ENCODE assay signal across 8 mouse cellular contexts in genomic region chr11:88551034-88551433, GRCm38 (mm10).
DNase-seq lines count a peak whose midpoint lies in the region; ATAC-seq and TF ChIP-seq lines count a peak whose summit lies in the region.

No protein-coding gene starts in this region.

- H3K4me2 ChIP-seq in hindbrain, embryonic 14.5 days (replicated peaks), result no peak overlapping the region
- no peak overlapping the region for H3K4me2 ChIP-seq in limb, embryonic 11.5 days (ENCODE audit: low read depth, severe bottlenecking)
- no peak overlapping the region for H3K4me2 ChIP-seq in midbrain, embryonic 15.5 days
- no peak overlapping the region for H3K4me2 ChIP-seq in stomach, embryonic 16.5 days (ENCODE audit: low read depth, low read length)

- H3K79me2 ChIP-seq in C2C12 (ENCODE audit: control insufficient read depth, insufficient read depth), result peaks cover 34% of the 10 kb centered on the region

- no peak overlapping the region for H3K4me3 ChIP-seq in C2C12 (ENCODE audit: insufficient read depth, poor library complexity, severe bottlenecking)
- H3K4me3 ChIP-seq in hindbrain, embryonic 14.5 days (replicated peaks; ENCODE audit: low read length), result no peak overlapping the region
- H3K4me3 ChIP-seq in limb, embryonic 11.5 days (ENCODE audit: low read depth, low read length), result no peak overlapping the region
- no peak overlapping the region for H3K4me3 ChIP-seq in midbrain, embryonic 15.5 days
- H3K4me3 ChIP-seq in stomach, embryonic 16.5 days (replicated peaks; ENCODE audit: low read length), result no peak overlapping the region

- H3K4me1 ChIP-seq in hindbrain, embryonic 14.5 days (replicated peaks; ENCODE audit: control insufficient read depth, insufficient read depth, low read length), result peaks cover 90% of the 10 kb centered on the region
- peaks cover 86% of the 10 kb centered on the region for H3K4me1 ChIP-seq in limb, embryonic 11.5 days (ENCODE audit: control insufficient read depth, insufficient read depth, low read length)
- peaks cover 92% of the 10 kb centered on the region for H3K4me1 ChIP-seq in midbrain, embryonic 15.5 days
- peaks cover 50% of the 10 kb centered on the region for H3K4me1 ChIP-seq in stomach, embryonic 16.5 days (ENCODE audit: control insufficient read depth, insufficient read depth, low read length)

- H3ac ChIP-seq in C2C12 (ENCODE audit: control insufficient read depth, insufficient read length, low read depth), result peak overlapping the region; percentile 44

- H3K36me3 ChIP-seq in C2C12 (ENCODE audit: control insufficient read depth, insufficient read depth), result no peaks in the 10 kb centered on the region
- no peaks in the 10 kb centered on the region for H3K36me3 ChIP-seq in hindbrain, embryonic 14.5 days (replicated peaks; ENCODE audit: control insufficient read depth, insufficient read depth)
- H3K36me3 ChIP-seq in limb, embryonic 11.5 days (ENCODE audit: control insufficient read depth, insufficient read depth, low read length), result no peaks in the 10 kb centered on the region
- H3K36me3 ChIP-seq in midbrain, embryonic 15.5 days (replicated peaks), result no peaks in the 10 kb centered on the region
- H3K36me3 ChIP-seq in stomach, embryonic 16.5 days (ENCODE audit: control insufficient read depth, insufficient read depth, low read length), result no peaks in the 10 kb centered on the region

- TF ChIP-seq CTCF in C2C12 (IDR thresholded peaks at IDR 0.05; ENCODE audit: control insufficient read depth, insufficient read depth, insufficient read length) (no peak), Patski (IDR thresholded peaks at IDR 0.05) (no peak)

- H3K27me3 ChIP-seq in C2C12 (ENCODE audit: control insufficient read depth, insufficient read depth, insufficient read length), result no peaks in the 10 kb centered on the region
- no peaks in the 10 kb centered on the region for H3K27me3 ChIP-seq in Patski
- H3K27me3 ChIP-seq in hindbrain, embryonic 14.5 days (ENCODE audit: control insufficient read depth, insufficient read depth, low read length), result no peaks in the 10 kb centered on the region
- no peaks in the 10 kb centered on the region for H3K27me3 ChIP-seq in limb, embryonic 11.5 days (ENCODE audit: control insufficient read depth, insufficient read depth, low read length)
- H3K27me3 ChIP-seq in midbrain, embryonic 15.5 days (replicated peaks), result no peaks in the 10 kb centered on the region
- H3K27me3 ChIP-seq in stomach, embryonic 16.5 days (ENCODE audit: control insufficient read depth, insufficient read depth, low read length), result no peaks in the 10 kb centered on the region

- CTCF ChIA-PET in Patski (lab: Charles Lee), result interaction anchor here (0.9 kb wide), 1 partner anchor 9 kb away, joined by 4 read pairs; no protein-coding TSS in a partner anchor

- DNase-seq in Patski (ENCODE audit: low read depth, low spot score), result no peak
- peak; percentile 53 for DNase-seq in forelimb bud, embryonic 11.5 days (ENCODE audit: low read depth, low spot score)
- peak; percentile 45 for DNase-seq in hindbrain, embryonic 14.5 days (ENCODE audit: low spot score)
- DNase-seq in limb, embryonic 11.5 days (ENCODE audit: low spot score), result peak; percentile 60
- DNase-seq in ovary, postnatal 36 days (ENCODE audit: low spot score), result no peak

- H3K79me3 ChIP-seq in C2C12 (ENCODE audit: low read depth), result peaks cover 6% of the 10 kb centered on the region

- peak overlapping the region; percentile 55 for H3K27ac ChIP-seq in hindbrain, embryonic 14.5 days
- H3K27ac ChIP-seq in limb, embryonic 11.5 days (replicated peaks; ENCODE audit: low read depth, low read length), result peak overlapping the region; percentile 59
- H3K27ac ChIP-seq in midbrain, embryonic 15.5 days, result peak overlapping the region; percentile 61
- H3K27ac ChIP-seq in stomach, embryonic 16.5 days (ENCODE audit: low read length), result peak overlapping the region; percentile 31; the same call in 1 of the 2 replicates

- POLR2A ChIA-PET in Patski (lab: Charles Lee), result no interaction called here

- ATAC-seq in Patski, result peak; percentile 23
- 0 out of 2 replicates have a peak, but pooled peaks have one; percentile 43 for ATAC-seq in hindbrain, embryonic 14.5 days (ENCODE audit: low FRiP score)
- no peak for ATAC-seq in limb, embryonic 11.5 days (ENCODE audit: insufficient number of reproducible peaks, low FRiP score, low TSS enrichment, low read depth)
- 0 out of 2 replicates have a peak, but pooled peaks have one; percentile 9 for ATAC-seq in midbrain, embryonic 15.5 days (replicated peaks)
- peak; percentile 46; the same call in 1 of the 2 replicates for ATAC-seq in stomach, embryonic 16.5 days (ENCODE audit: insufficient read depth, low FRiP score)

- H3K9me3 ChIP-seq in hindbrain, embryonic 14.5 days (ENCODE audit: control insufficient read depth, low read length), result no peaks in the 10 kb centered on the region
- H3K9me3 ChIP-seq in limb, embryonic 11.5 days (ENCODE audit: control insufficient read depth, low read length), result no peaks in the 10 kb centered on the region
- no peaks in the 10 kb centered on the region for H3K9me3 ChIP-seq in midbrain, embryonic 15.5 days
- no peaks in the 10 kb centered on the region for H3K9me3 ChIP-seq in stomach, embryonic 16.5 days (replicated peaks; ENCODE audit: control insufficient read depth, low read length)

- in situ Hi-C loops in Patski (cut with MboI; ENCODE audit: low pct_unique_long_range_greater_than_20kb), result loop anchor here (5.0 to 10.0 kb wide), 3 partner anchors 66 to 274 kb away; no protein-coding TSS in a partner anchor

- H3K9ac ChIP-seq in hindbrain, embryonic 14.5 days, result 0 out of 2 replicates have a peak overlapping the region, but pooled peaks have one; percentile 3
- H3K9ac ChIP-seq in limb, embryonic 11.5 days (ENCODE audit: low read length), result no peak overlapping the region
- no peak overlapping the region for H3K9ac ChIP-seq in midbrain, embryonic 15.5 days
- H3K9ac ChIP-seq in stomach, embryonic 16.5 days (ENCODE audit: low read length), result peak overlapping the region; percentile 20; the same call in 1 of the 2 replicates

- 7% methylated on average over 3 of the region's 3 CpGs for WGBS in hindbrain, embryonic 14.5 days
- WGBS in limb, embryonic 11.5 days, result 2% methylated on average over 3 of the region's 3 CpGs
- WGBS in midbrain, embryonic 15.5 days, result 2% methylated on average over 3 of the region's 3 CpGs
- 14% methylated on average over 3 of the region's 3 CpGs for WGBS in stomach, embryonic 16.5 days

TF ChIP-seq in C2C12, 6 proteins besides CTCF, POLR2A, EP300 and RAD21:
- TF ChIP-seq MYOG (IDR thresholded peaks at IDR 0.05; ENCODE audit: control insufficient read depth, extremely low read depth, insufficient read length), result no peak
- peak; percentile 79 for TF ChIP-seq USF1 (IDR thresholded peaks at IDR 0.05; ENCODE audit: low read depth)
- peak; percentile 97 for TF ChIP-seq MYOD1 (IDR thresholded peaks at IDR 0.05; ENCODE audit: control insufficient read depth, insufficient read length, low read depth)
- peak; percentile 99 for TF ChIP-seq MAX (IDR thresholded peaks at IDR 0.05)
- TF ChIP-seq CEBPB (IDR thresholded peaks at IDR 0.05; ENCODE audit: low read depth), result no peak
- TF ChIP-seq FOSL1 (IDR thresholded peaks at IDR 0.05; ENCODE audit: insufficient read depth, low read length, poor library complexity, severe bottlenecking), result peak; percentile 53

Comparison
In these comparisons a context has a peak if more than half of its experiments do, and no peak if none do; other contexts are left out.
1. DNase-seq: peak in forelimb bud, embryonic 11.5 days (single experiment), hindbrain, embryonic 14.5 days (single experiment) and limb, embryonic 11.5 days (single experiment); none in Patski (single experiment) and ovary, postnatal 36 days (single experiment).
2. H3K9ac ChIP-seq: peak in hindbrain, embryonic 14.5 days (single experiment) and stomach, embryonic 16.5 days (single experiment); none in limb, embryonic 11.5 days (single experiment) and midbrain, embryonic 15.5 days (single experiment).
3. Peak in every context shown above with its lines, with median percentiles within 50 percentile points of each other: H3K27ac ChIP-seq.